Mouse (Mus musculus) forebrain, embryonic 15.5 days (tissue): ENCODE measurements around the gene Cdkn2aip. TPM values are rescaled to one million over a fixed set of nuclear protein-coding genes. Genes with fewer than 3 reads are reported as not detected.
A peak's percentile ranks its signal among the peaks of the same experiment; 100 is the strongest.

Experiments used
- ATAC-seq: fragments of 200-750 bp; cut with Nextera tagmentation; replicated peaks from 2 replicates; pipeline ENCODE4 v1.8.0; 2017; ENCODE audit warnings: mild to moderate bottlenecking, moderate TSS enrichment, moderate library complexity
- H3K27ac ChIP-seq: fragments of 300-500 bp; sonication (generic); replicated peaks from 2 replicates; pipeline ENCODE4 v1.5.1; 2015; ENCODE audit warnings: mild to moderate bottlenecking, inconsistent platforms
- H3K27me3 ChIP-seq: fragments of 300-500 bp; sonication (generic); 2 replicates; pipeline ENCODE4 v1.6.1; 2015; ENCODE audit warnings: inconsistent platforms
- H3K36me3 ChIP-seq: fragments of 300-500 bp; sonication (generic); 2 replicates; pipeline ENCODE4 v1.6.1; 2015; ENCODE audit warnings: mild to moderate bottlenecking, inconsistent platforms
- H3K4me1 ChIP-seq: fragments of 300-500 bp; sonication (generic); 2 replicates; pipeline ENCODE4 v1.6.1; 2015; ENCODE audit warnings: inconsistent platforms
- H3K4me2 ChIP-seq: fragments of 300-500 bp; sonication (generic); replicated peaks from 2 replicates; pipeline ENCODE4 v1.6.1; 2015; ENCODE audit warnings: mild to moderate bottlenecking, inconsistent platforms
- H3K4me3 ChIP-seq: fragments of 300-500 bp; sonication (generic); 2 replicates; pipeline ENCODE4 v1.5.1; 2015; ENCODE audit warnings: mild to moderate bottlenecking, inconsistent platforms
- H3K9ac ChIP-seq: fragments of 300-500 bp; sonication (generic); replicated peaks from 2 replicates; pipeline ENCODE4 v1.6.1; 2015; ENCODE audit warnings: mild to moderate bottlenecking, inconsistent platforms
- H3K9me3 ChIP-seq: fragments of 300-500 bp; sonication (generic); 2 replicates; pipeline ENCODE4 v1.6.1; 2016; ENCODE audit warnings: inconsistent platforms
- WGBS: fragments of 180-500 bp; shearing (Covaris S2); methylation state at CpG from one replicate; pipeline ENCODE4 v1.1.7; 2015; ENCODE audit warnings: mixed read lengths; 5-methylcytosine and 5-hydroxymethylcytosine counted together
- polyA plus RNA-seq: library from polyadenylated mRNA; unstranded; fragments of >200 nt; fragmentation: Nextera tagmentation; extraction: Ambion mirVana; gene quantifications from 2 replicates; pipeline ENCODE4 v1.2.1, GENCODE M21; 2015

Gene Cdkn2aip
- polyA plus RNA-seq, 1 experiment from 2014 or later, result 46.1 TPM

GRCm38 (mm10) chr8:47674140-47674776 lies 39.5 kb downstream of the Cdkn2aip start:
- peak overlapping the region; percentile 96 for H3K27ac ChIP-seq
- peak; percentile 42 for ATAC-seq
- H3K4me1 ChIP-seq, result peaks cover 6% of the 10 kb centered on the region; the same call in 1 of the 2 replicates
- H3K9me3 ChIP-seq, result no peaks in the 10 kb centered on the region
- no peaks in the 10 kb centered on the region for H3K27me3 ChIP-seq
- H3K4me3 ChIP-seq, result peak overlapping the region; percentile 70
- under 1% methylated on average over 44 of the region's 59 CpGs for WGBS
- peak overlapping the region; percentile 88 for H3K9ac ChIP-seq
- H3K4me2 ChIP-seq, result peak overlapping the region; percentile 71
- no peaks in the 10 kb centered on the region for H3K36me3 ChIP-seq

GRCm38 (mm10) chr8:47673317-47674139 lies 40.2 kb downstream of the Cdkn2aip start:
- H3K9ac ChIP-seq, result peak overlapping the region; percentile 88
- H3K9me3 ChIP-seq, result no peaks in the 10 kb centered on the region
- WGBS, result under 1% methylated on average over 50 of the region's 53 CpGs
- H3K27me3 ChIP-seq, result no peaks in the 10 kb centered on the region
- H3K4me2 ChIP-seq, result peak overlapping the region; percentile 71
- peaks cover 6% of the 10 kb centered on the region; the same call in 1 of the 2 replicates for H3K4me1 ChIP-seq
- H3K4me3 ChIP-seq, result peak overlapping the region; percentile 70
- H3K27ac ChIP-seq, result peak overlapping the region; percentile 96
- peak; percentile 61 for ATAC-seq
- H3K36me3 ChIP-seq, result peaks cover 4% of the 10 kb centered on the region; the same call in 1 of the 2 replicates

- H3K9ac ChIP-seq, result no peak overlapping the region
- H3K4me1 ChIP-seq, result no peaks in the 10 kb centered on the region
- no peaks in the 10 kb centered on the region for H3K27me3 ChIP-seq
- no peak for ATAC-seq
- 87% methylated on average over 8 of the region's 8 CpGs for WGBS
- no peak overlapping the region for H3K27ac ChIP-seq
- peaks cover 10% of the 10 kb centered on the region; the same call in 1 of the 2 replicates for H3K36me3 ChIP-seq
- H3K9me3 ChIP-seq, result no peaks in the 10 kb centered on the region
- no peak overlapping the region for H3K4me2 ChIP-seq
- H3K4me3 ChIP-seq, result no peak overlapping the region
These were observed 49.4 kb downstream of the Cdkn2aip start for GRCm38 (mm10) chr8:47664231-47664785.

DNA sequence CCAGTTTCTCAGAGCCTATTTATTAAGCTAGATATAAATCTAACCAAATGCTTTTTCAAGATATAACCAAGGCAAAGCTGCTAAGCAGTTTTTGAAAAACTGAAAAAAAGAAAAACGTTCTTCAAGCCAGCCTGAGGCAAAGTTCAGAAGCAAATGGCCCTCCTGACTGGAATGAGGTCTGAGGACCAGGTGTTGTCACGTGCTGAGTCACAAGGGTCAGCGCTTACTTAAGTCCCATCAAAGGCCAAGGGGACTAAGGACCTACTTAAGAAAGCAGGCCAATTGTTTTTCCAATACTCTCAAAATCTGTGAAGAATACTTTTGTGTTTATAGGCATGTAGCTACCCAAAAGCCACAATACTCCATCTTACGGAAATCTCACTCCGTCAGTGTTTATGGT lies 50.5 kb downstream of the Cdkn2aip start:
- no peaks in the 10 kb centered on the region for H3K4me1 ChIP-seq
- H3K36me3 ChIP-seq, result peaks cover 3% of the 10 kb centered on the region; the same call in 1 of the 2 replicates
- no peak overlapping the region for H3K27ac ChIP-seq
- WGBS, result 89% methylated on average over 5 of the region's 5 CpGs
- H3K27me3 ChIP-seq, result no peaks in the 10 kb centered on the region
- H3K4me2 ChIP-seq, result no peak overlapping the region
- ATAC-seq, result no peak
- no peaks in the 10 kb centered on the region for H3K9me3 ChIP-seq
- no peak overlapping the region for H3K4me3 ChIP-seq
- no peak overlapping the region for H3K9ac ChIP-seq

GRCm38 (mm10) chr8:47662716-47663115 lies 51.0 kb downstream of the Cdkn2aip start:
- Histone ChIP-seq H3K36me3 (no peaks in the 10 kb centered on the region; the same call in 1 of the 2 replicates), H3K4me2 (no peak overlapping the region), H3K4me3 (no peak overlapping the region), H3K27me3 (no peaks in the 10 kb centered on the region), H3K9ac (no peak overlapping the region), H3K4me1 (no peaks in the 10 kb centered on the region), H3K9me3 (no peaks in the 10 kb centered on the region), H3K27ac (no peak overlapping the region)
- WGBS, result 95% methylated on average over 5 of the region's 5 CpGs
- ATAC-seq, result no peak

DNA sequence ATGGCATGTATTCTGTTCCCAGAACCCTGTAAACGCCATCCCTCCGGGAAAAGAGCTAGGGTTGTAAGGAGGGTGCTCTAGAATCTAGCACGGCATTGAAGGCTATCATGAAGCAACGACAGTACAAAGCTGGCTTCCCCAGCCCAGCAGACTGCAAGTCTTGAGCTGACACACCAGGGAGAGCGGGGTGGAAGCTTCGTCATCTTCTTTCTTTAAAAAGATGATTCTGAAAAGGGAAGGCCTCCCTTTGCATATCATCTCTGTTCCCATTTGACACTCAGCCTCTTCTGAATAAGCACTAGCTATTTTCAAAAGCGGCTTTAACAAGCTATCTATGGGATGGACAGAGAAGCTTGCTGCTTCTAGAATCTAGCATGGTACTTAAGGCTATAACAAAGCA lies 53.3 kb downstream of the Cdkn2aip start:
- 89% methylated on average over 7 of the region's 7 CpGs for WGBS
- H3K36me3 ChIP-seq, result no peaks in the 10 kb centered on the region
- H3K9me3 ChIP-seq, result no peaks in the 10 kb centered on the region
- no peak overlapping the region for H3K9ac ChIP-seq
- no peak overlapping the region for H3K27ac ChIP-seq
- no peak for ATAC-seq
- no peaks in the 10 kb centered on the region for H3K27me3 ChIP-seq
- H3K4me3 ChIP-seq, result no peak overlapping the region
- no peak overlapping the region for H3K4me2 ChIP-seq
- no peaks in the 10 kb centered on the region for H3K4me1 ChIP-seq

DNA sequence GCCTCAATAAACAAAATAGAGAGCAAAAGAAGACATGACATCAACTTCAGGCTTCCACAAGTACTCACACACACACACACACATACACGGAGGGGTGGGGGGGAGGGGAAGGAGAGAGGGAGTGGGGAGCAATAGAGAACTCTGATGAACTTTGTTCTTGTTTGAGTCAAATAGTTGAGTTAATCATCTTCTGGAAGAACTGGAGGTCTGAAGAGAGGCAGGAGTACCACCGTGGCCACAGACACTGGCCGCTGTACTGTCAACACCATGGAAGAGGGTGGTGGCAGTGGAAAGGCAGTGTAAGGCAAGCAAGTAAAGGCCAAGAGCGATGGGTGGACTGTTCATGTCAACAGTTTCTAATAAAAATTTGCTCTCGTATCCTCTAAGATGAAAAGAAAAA lies 54.3 kb downstream of the Cdkn2aip start:
- no peak overlapping the region for H3K4me3 ChIP-seq
- no peak overlapping the region for H3K4me2 ChIP-seq
- no peaks in the 10 kb centered on the region for H3K36me3 ChIP-seq
- H3K27me3 ChIP-seq, result no peaks in the 10 kb centered on the region
- 87% methylated on average over 5 of the region's 5 CpGs for WGBS
- no peak for ATAC-seq
- no peak overlapping the region for H3K27ac ChIP-seq
- H3K9ac ChIP-seq, result no peak overlapping the region
- no peaks in the 10 kb centered on the region for H3K9me3 ChIP-seq
- no peaks in the 10 kb centered on the region for H3K4me1 ChIP-seq

Other genes starting within 250 kb of the Cdkn2aip start
- gene Trappc11, start 180.5 kb downstream of the Cdkn2aip start, polyA plus RNA-seq, result 38.7 and 41.6 TPM in 2 replicates
- gene Rwdd4a, start 180.3 kb downstream of the Cdkn2aip start, polyA plus RNA-seq, result 39.4 and 42.3 TPM in 2 replicates
- 7.3 and 8.3 TPM in 2 replicates for gene Ing2, start 38.4 kb downstream of the Cdkn2aip start, polyA plus RNA-seq
- not detected in 2 replicates for gene Cldn24, start 108.2 kb upstream of the Cdkn2aip start, polyA plus RNA-seq
- not detected in 2 replicates for gene Cldn22, start 110.5 kb upstream of the Cdkn2aip start, polyA plus RNA-seq